Mouse (Mus musculus) ES-E14 (cell line): Measurements from ENCODE around the gene Naa20.

Source experiments
- HCFC1 ChIP-seq: IDR thresholded peaks from 2 replicates; pipeline ENCODE4 v1.6.1; 2012; ENCODE audit warnings: low read length, inconsistent platforms, borderline replicate concordance; ENCODE audit not compliant: insufficient read depth
- ZNF384 ChIP-seq: IDR thresholded peaks from 2 replicates; pipeline ENCODE4 v1.6.1; 2012; ENCODE audit warnings: low read depth, low read length, inconsistent platforms

- TF ChIP-seq HCFC1 (no peak), ZNF384 (no peak)
Observed at GRCm38 (mm10) chr2:145893756-145894155, 8.1 kb upstream of the Naa20 start.
